ENCODE assay signal across 24 mouse cellular contexts in genomic region chr8:11707701-11708100, GRCm38 (mm10). TPM values are rescaled to one million over a fixed set of nuclear protein-coding genes. Genes with fewer than 3 reads are reported as not detected.
A peak's percentile ranks its signal among the peaks of the same experiment; 100 is the strongest.
DNase-seq lines count a peak whose midpoint lies in the region; ATAC-seq and TF ChIP-seq lines count a peak whose summit lies in the region.
"Had no signal": no experiment of that assay in that cellular context is flagged by ENCODE, and none has a peak within 500 bp of the region (broad histone marks: within the 10 kb centered on the region; RNA-seq: fewer than 3 reads in every experiment).

No protein-coding gene starts in this region.

- TF ChIP-seq CTCF in layer of hippocampus, adult 2 months (conservative IDR thresholded peaks at IDR 0.05): no peak

- no peaks in the 10 kb centered on the region for H3K27me3 ChIP-seq in heart, embryonic 10.5 days (ENCODE audit: insufficient read depth, poor library complexity, severe bottlenecking)
- H3K27me3 ChIP-seq in liver, embryonic 12.5 days (replicated peaks): no peaks in the 10 kb centered on the region
- no peaks in the 10 kb centered on the region for H3K27me3 ChIP-seq in heart, embryonic 16.5 days (ENCODE audit: control insufficient read depth, insufficient read depth, low read length)

- no peaks in the 10 kb centered on the region for H3K9me3 ChIP-seq in heart, embryonic 10.5 days
- no peaks in the 10 kb centered on the region for H3K9me3 ChIP-seq in liver, embryonic 12.5 days (replicated peaks)
- H3K9me3 ChIP-seq in heart, embryonic 16.5 days (replicated peaks; ENCODE audit: control insufficient read depth, low read length): no peaks in the 10 kb centered on the region
- H3K9me3 ChIP-seq: G1E had no signal

- no peak overlapping the region for H3K4me3 ChIP-seq in heart, embryonic 10.5 days
- H3K4me3 ChIP-seq in liver, embryonic 12.5 days: no peak overlapping the region
- H3K4me3 ChIP-seq in heart, embryonic 16.5 days (ENCODE audit: low read length): no peak overlapping the region
- no peak overlapping the region for H3K4me3 ChIP-seq in layer of hippocampus, adult 2 months
- H3K4me3 ChIP-seq: forebrain, embryonic 10.5 days; myocyte had no signal

- H3K4me2 ChIP-seq in liver, embryonic 12.5 days: no peak overlapping the region
- peak overlapping the region; percentile 12; the same call in 1 of the 2 replicates for H3K4me2 ChIP-seq in heart, embryonic 16.5 days (ENCODE audit: low read depth, low read length)

- H3K27ac ChIP-seq in heart, embryonic 10.5 days: peak overlapping the region; percentile 80
- no peak overlapping the region for H3K27ac ChIP-seq in liver, embryonic 12.5 days
- peak overlapping the region; percentile 97 for H3K27ac ChIP-seq in heart, embryonic 16.5 days (ENCODE audit: low read length)
- no peak overlapping the region for H3K27ac ChIP-seq in layer of hippocampus, adult 2 months
- H3K27ac ChIP-seq: forebrain, embryonic 10.5 days; hindbrain, postnatal 0 days had no signal

- intact Hi-C loops in heart, postnatal 25 days (cut with DNase I): no loop called here

- no peaks in the 10 kb centered on the region for H3K36me3 ChIP-seq in heart, embryonic 10.5 days
- H3K36me3 ChIP-seq in liver, embryonic 12.5 days: no peaks in the 10 kb centered on the region
- no peaks in the 10 kb centered on the region for H3K36me3 ChIP-seq in heart, embryonic 16.5 days (ENCODE audit: control insufficient read depth, insufficient read depth)
- H3K36me3 ChIP-seq: forebrain, embryonic 10.5 days; G1E had no signal

- H3K9ac ChIP-seq in liver, embryonic 12.5 days: no peak overlapping the region
- H3K9ac ChIP-seq in heart, embryonic 16.5 days (ENCODE audit: low read length): peak overlapping the region; percentile 69

- ATAC-seq in liver, embryonic 12.5 days: peak; percentile 43; the same call in 1 of the 2 replicates
- peak; percentile 20 for ATAC-seq in heart, embryonic 16.5 days (replicated peaks; ENCODE audit: extremely low read depth, insufficient read depth, low FRiP score)

- DNase-seq in heart, embryonic 10.5 days (ENCODE audit: low spot score): no peak
- DNase-seq in heart, postnatal 25 days (ENCODE audit: low spot score): no peak
- DNase-seq in liver (no peak), NIH3T3 (ENCODE audit: low read depth) (peak; percentile 34)
- no peak for DNase-seq in layer of hippocampus, adult 2 months (ENCODE audit: low spot score in 2 of 2)
- DNase-seq in c-Kit-positive CD71-positive TER-119-positive erythroid progenitor cells, embryonic 14.5 days (ENCODE audit: low spot score): no peak
- DNase-seq: adrenal gland, adult 8-10 months; cerebellum, adult 2 months; kidney, postnatal 4 days; layer of hippocampus, postnatal 36 days; lung, adult 18-20 months; thymus, adult 2 months had no signal

- 18% methylated on average over 3 of the region's 3 CpGs for WGBS in heart, embryonic 10.5 days
- 26% methylated on average over 3 of the region's 3 CpGs for WGBS in liver, embryonic 12.5 days (ENCODE audit: insufficient replicate concordance)
- WGBS in heart, embryonic 16.5 days: 14% methylated on average over 3 of the region's 3 CpGs

- peaks cover 50% of the 10 kb centered on the region for H3K4me1 ChIP-seq in heart, embryonic 10.5 days
- peaks cover 11% of the 10 kb centered on the region for H3K4me1 ChIP-seq in liver, embryonic 12.5 days
- H3K4me1 ChIP-seq in heart, embryonic 16.5 days (ENCODE audit: control insufficient read depth, insufficient read depth, low read length): peaks cover 34% of the 10 kb centered on the region

RNA-seq across cellular contexts. Expression of gene 1700016D06Rik, which starts 6.8 kb away (rescaled TPM):
- polyA plus RNA-seq in heart, embryonic 10.5 days (2016; fragmentation: Nextera tagmentation; extraction: Ambion mirVana): not detected in 2 replicates
- total RNA-seq in heart, postnatal 25 days (2021): not detected
- not detected in 2 replicates for polyA plus RNA-seq in liver, embryonic 12.5 days (2016; fragmentation: Nextera tagmentation; extraction: Ambion mirVana)
- not detected in 2 replicates for polyA plus RNA-seq in heart, embryonic 16.5 days (2015; fragmentation: Nextera tagmentation; extraction: Ambion mirVana)
- total RNA-seq in layer of hippocampus, adult 2 months (2021): not detected
- total RNA-seq: adrenal gland, adult 8-10 months; common myeloid progenitor, adult 5-6 weeks; granulocyte monocyte progenitor cell, adult 5-6 weeks; hindbrain, postnatal 0 days; layer of hippocampus, postnatal 36 days; megakaryocyte progenitor cell, adult 5-6 weeks; neutrophil, adult 5-6 weeks had no signal
- polyA plus RNA-seq: cerebellum, adult 2 months; forebrain, embryonic 10.5 days; G1E; hindbrain, postnatal 0 days; limb, embryonic 11.5 days; small intestine, adult 2 months; thymus, adult 2 months had no signal

RNA-seq across cellular contexts. Expression of gene Arhgef7, which starts 19.8 kb away (rescaled TPM):
- polyA plus RNA-seq in heart, embryonic 10.5 days (2016; fragmentation: Nextera tagmentation; extraction: Ambion mirVana): 47.5 and 61.3 TPM in 2 replicates
- total RNA-seq in heart, postnatal 25 days (2021): 100 to 1,000 TPM; 153 to 155 TPM
- 19.1 and 19.5 TPM in 2 replicates for polyA plus RNA-seq in liver, embryonic 12.5 days (2016; fragmentation: Nextera tagmentation; extraction: Ambion mirVana)
- polyA plus RNA-seq in heart, embryonic 16.5 days (2015; fragmentation: Nextera tagmentation; extraction: Ambion mirVana): 54.1 and 59.6 TPM in 2 replicates
- 100 to 1,000 TPM; 120 to 123 TPM for total RNA-seq in layer of hippocampus, adult 2 months (2021)

Comparison
In these comparisons a context has a peak if more than half of its experiments do, and no peak if none do; other contexts are left out.
1. H3K27ac ChIP-seq: peak in heart, embryonic 10.5 days (single experiment) and heart, embryonic 16.5 days (single experiment); none in liver, embryonic 12.5 days (single experiment) and layer of hippocampus, adult 2 months (single experiment).